Mouse (Mus musculus) CH12.LX (cell line): ENCODE results near the gene Myo18a. TPM values are rescaled to one million over a fixed set of nuclear protein-coding genes. Genes with fewer than 3 reads are reported as not detected.
"Not testable (repeated sequence)": the region's sequence is repeated elsewhere in the genome, so short reads cannot be mapped to it uniquely, and the experiment has no call there.

Experiments used
- DNase-seq: peaks from one replicate; pipeline ENCODE4 v3.0.0-alpha.2; 2013; ENCODE audit errors: extremely low read depth
- H3K27ac ChIP-seq: 2 replicates; pipeline ENCODE4 v1.5.1; 2012; ENCODE audit warnings: low read depth, mild to moderate bottlenecking, control low read depth, moderate library complexity; ENCODE audit not compliant: insufficient read depth
- H3K27me3 ChIP-seq: replicated peaks from 2 replicates; pipeline ENCODE3; 2012; ENCODE audit warnings: inconsistent platforms
- H3K36me3 ChIP-seq, 2 experiments: replicated peaks in 1 of 2; 2 replicates each; pipeline versions ENCODE3 to v1.6.1; 2012; ENCODE audit warnings: inconsistent platforms in 1 of 2, low read length in 1 of 2, mild to moderate bottlenecking in 1 of 2, mixed read lengths in 1 of 2, moderate library complexity in 1 of 2; ENCODE audit not compliant: control insufficient read depth in 1 of 2, insufficient read depth in 1 of 2
- H3K4me1 ChIP-seq, 2 experiments: 2 replicates each; pipeline ENCODE4 v1.6.1; 2012; ENCODE audit warnings: inconsistent platforms in 1 of 2, moderate library complexity in 1 of 2; ENCODE audit not compliant: insufficient read depth in 2 of 2, control insufficient read depth in 1 of 2
- H3K4me2 ChIP-seq: 2 replicates; pipeline ENCODE4 v1.6.1; 2012; ENCODE audit warnings: low read depth, mild to moderate bottlenecking, control low read depth; ENCODE audit not compliant: poor library complexity, insufficient read depth, severe bottlenecking
- H3K4me3 ChIP-seq, 3 experiments: fragments of 150-350 bp in 1 of 3; sonication (generic) in 1 of 3; replicated peaks in 1 of 3; 2 replicates each; pipeline versions ENCODE3 to v1.5.1; 2011 to 2012; ENCODE audit warnings: low read depth in 2 of 3, low read length in 2 of 3, mild to moderate bottlenecking in 2 of 3, moderate library complexity in 2 of 3, control low read depth in 1 of 3, improper control_type of control experiment in 1 of 3, inconsistent platforms in 1 of 3, mixed read lengths in 1 of 3; ENCODE audit not compliant: poor library complexity in 1 of 3
- H3K79me2 ChIP-seq: replicated peaks from 2 replicates; pipeline ENCODE4 v1.6.1; 2012; ENCODE audit warnings: mild to moderate bottlenecking, moderate library complexity; ENCODE audit not compliant: control insufficient read depth, poor library complexity, insufficient read depth, severe bottlenecking; ENCODE audit errors: extremely low read depth
- H3K9ac ChIP-seq: 2 replicates; pipeline ENCODE4 v1.6.1; 2012; ENCODE audit warnings: low read depth, mild to moderate bottlenecking, control low read depth, moderate library complexity; ENCODE audit not compliant: insufficient read depth
- H3K9me3 ChIP-seq: replicated peaks from 2 replicates; pipeline ENCODE3; 2012; ENCODE audit warnings: low read length, inconsistent platforms, mixed read lengths
- CTCF ChIP-seq, 2 experiments: IDR thresholded peaks in 1 of 2; conservative IDR thresholded peaks in 1 of 2; 2 replicates each; pipeline ENCODE4 v1.5.1; 2011 to 2012; ENCODE audit warnings: low read depth in 2 of 2, low read length in 2 of 2, improper control_type of control experiment in 1 of 2, inconsistent platforms in 1 of 2, mild to moderate bottlenecking in 1 of 2, moderate library complexity in 1 of 2
- E2F4 ChIP-seq: IDR thresholded peaks from 2 replicates; pipeline ENCODE4 v1.6.1; 2011; ENCODE audit warnings: low read depth, low read length, improper control_type of control experiment; ENCODE audit not compliant: insufficient replicate concordance
- ETS1 ChIP-seq: conservative IDR thresholded peaks from 2 replicates; pipeline ENCODE4 v1.6.1; 2012; ENCODE audit warnings: low read depth, mild to moderate bottlenecking, inconsistent platforms, low read length, improper control_type of control experiment, moderate library complexity
- GABPA ChIP-seq: IDR thresholded peaks from 2 replicates; pipeline ENCODE4 v1.6.1; 2012; ENCODE audit warnings: low read depth, low read length, improper control_type of control experiment, inconsistent platforms; ENCODE audit not compliant: insufficient replicate concordance
- JUND ChIP-seq: conservative IDR thresholded peaks from 2 replicates; pipeline ENCODE4 v1.6.1; 2011; ENCODE audit warnings: low read depth, low read length, improper control_type of control experiment
- KAT2A ChIP-seq: IDR thresholded peaks from 2 replicates; pipeline ENCODE4 v1.6.1; 2012; ENCODE audit warnings: low read length, improper control_type of control experiment, inconsistent platforms; ENCODE audit not compliant: insufficient replicate concordance
- MAFK ChIP-seq: IDR thresholded peaks from 2 replicates; pipeline ENCODE4 v1.6.1; 2011; ENCODE audit warnings: low read length, improper control_type of control experiment; ENCODE audit not compliant: insufficient replicate concordance
- MAX ChIP-seq: IDR thresholded peaks from 2 replicates; pipeline ENCODE4 v1.6.1; 2011; ENCODE audit warnings: low read length, improper control_type of control experiment
- MAZ ChIP-seq: IDR thresholded peaks from 2 replicates; pipeline ENCODE4 v1.6.1; 2012; ENCODE audit warnings: low read depth, mild to moderate bottlenecking, inconsistent platforms, low read length, improper control_type of control experiment, moderate library complexity
- MEF2A ChIP-seq: IDR thresholded peaks from 2 replicates; pipeline ENCODE4 v1.6.1; 2014; ENCODE audit warnings: low read depth, mild to moderate bottlenecking, inconsistent platforms, low read length, improper control_type of control experiment, borderline replicate concordance
- MYC ChIP-seq: IDR thresholded peaks from 2 replicates; pipeline ENCODE4 v1.6.1; 2011; ENCODE audit warnings: low read depth, mild to moderate bottlenecking, improper control_type of control experiment, low read length
- NELFE ChIP-seq: IDR thresholded peaks from 2 replicates; pipeline ENCODE4 v1.6.1; 2011; ENCODE audit warnings: low read depth, low read length, improper control_type of control experiment
- NRF1 ChIP-seq: IDR thresholded peaks from 2 replicates; pipeline ENCODE4 v1.6.1; 2014; ENCODE audit warnings: low read depth, mild to moderate bottlenecking, inconsistent platforms, low read length, improper control_type of control experiment, moderate library complexity
- PAX5 ChIP-seq: IDR thresholded peaks from 2 replicates; pipeline ENCODE4 v1.6.1; 2012; ENCODE audit warnings: low read length, inconsistent platforms, mixed read lengths
- POLR2AphosphoS2 ChIP-seq: IDR thresholded peaks from 2 replicates; pipeline ENCODE4 v1.6.1; 2011; ENCODE audit warnings: low read depth, low read length, improper control_type of control experiment
- RCOR1 ChIP-seq: conservative IDR thresholded peaks from 2 replicates; pipeline ENCODE4 v1.6.1; 2012; ENCODE audit warnings: low read depth, mild to moderate bottlenecking, inconsistent platforms, low read length, improper control_type of control experiment
- SMC3 ChIP-seq: IDR thresholded peaks from 2 replicates; pipeline ENCODE4 v1.6.1; 2011; ENCODE audit warnings: low read depth, low read length, improper control_type of control experiment
- TBP ChIP-seq: conservative IDR thresholded peaks from 2 replicates; pipeline ENCODE4 v1.6.1; 2011; ENCODE audit warnings: low read depth, low read length, improper control_type of control experiment
- TCF12 ChIP-seq: IDR thresholded peaks from 2 replicates; pipeline ENCODE4 v1.6.1; 2014; ENCODE audit warnings: low read depth, mild to moderate bottlenecking, inconsistent platforms, low read length, improper control_type of control experiment
- UBTF ChIP-seq: IDR thresholded peaks from 2 replicates; pipeline ENCODE4 v1.6.1; 2012; ENCODE audit warnings: low read depth, mild to moderate bottlenecking, inconsistent platforms, low read length, improper control_type of control experiment, moderate library complexity
- USF1 ChIP-seq: IDR thresholded peaks from 2 replicates; pipeline ENCODE4 v1.6.1; 2014; ENCODE audit warnings: low read depth, mild to moderate bottlenecking, inconsistent platforms, low read length, improper control_type of control experiment
- USF2 ChIP-seq: conservative IDR thresholded peaks from 2 replicates; pipeline ENCODE4 v1.6.1; 2011; ENCODE audit warnings: low read depth, low read length, improper control_type of control experiment
- ZNF384 ChIP-seq: IDR thresholded peaks from 2 replicates; pipeline ENCODE4 v1.6.1; 2012; ENCODE audit warnings: low read depth, low read length, improper control_type of control experiment, inconsistent platforms
- dilution Hi-C: fragments of 300-500 bp; cut with MboI; formaldehyde crosslinking; loops from 2 replicates; pipeline ENCODE4 v1.14.3; 2020; ENCODE audit warnings: low sequenced_read_pairs; ENCODE audit not compliant: extremely low pct_unique_long_range_greater_than_20kb, extremely low pct_ligation_motif_present
- in situ Hi-C: fragments of 300-500 bp; cut with MboI; formaldehyde crosslinking; loops from 3 replicates; pipeline ENCODE4 v1.14.3; 2019; ENCODE audit warnings: low sequenced_read_pairs, low pct_ligation_motif_present, low pct_unique_long_range_greater_than_20kb, mixed read lengths
- polyA plus RNA-seq: library from polyadenylated mRNA; unstranded; fragments of >175 nt; gene quantifications from 2 replicates; pipeline ENCODE4 v1.2.1, GENCODE M21; 2012; ENCODE audit warnings: low read depth; ENCODE audit not compliant: insufficient read length
- total RNA-seq, 2 experiments: library from RNA; depleted of rRNA; stranded (reverse); fragments of 300-350 nt in 1 of 2; fragments of >200 nt in 1 of 2; gene quantifications; 2 replicates each; pipeline ENCODE4 v1.2.3; 2012 to 2014

Gene Myo18a
- total and polyA plus RNA-seq, 3 experiments, result 6.3 to 24.8 (median 16.8) TPM

GRCm38 (mm10) chr11:77746652-77747051, 16.4 kb upstream of the Myo18a start:
- Histone ChIP-seq H3K79me2 (no peaks in the 10 kb centered on the region), H3K4me2 (no peak overlapping the region), H3K36me3 (no peaks in the 10 kb centered on the region), H3K27ac (no peak overlapping the region), H3K9me3 (no peaks in the 10 kb centered on the region), H3K4me1 (0 out of 4 replicates have a peak, but pooled peaks cover 0 to 3% of the 10 kb centered on the region in 2 experiments), H3K4me3 (no peak overlapping the region)
- in situ Hi-C loops, result loop anchor here (5.0 kb wide), 1 partner anchor 41 kb away; the partner anchor contains the start of gene Gm10277
- dilution Hi-C loops, result no loop called here
- no peak for DNase-seq
- no peak for TF ChIP-seq POLR2AphosphoS2
- no peak for TF ChIP-seq MAZ
- no peak for TF ChIP-seq PAX5
- no peak for TF ChIP-seq MEF2A
- no peak for TF ChIP-seq TCF12
- no peak for TF ChIP-seq NRF1
- no peak for TF ChIP-seq USF1
- TF ChIP-seq MYC, result no peak
- no peak for TF ChIP-seq KAT2A
- no peak for TF ChIP-seq TBP
- no peak for TF ChIP-seq GABPA
- no peak for TF ChIP-seq USF2
- TF ChIP-seq, all 38 proteins: peak for 0
- Histone ChIP-seq H3K27me3 (no peaks in the 10 kb centered on the region), H3K9ac (no peak overlapping the region)

GRCm38 (mm10) chr11:77747103-77747502, 15.9 kb upstream of the Myo18a start:
- H3K4me1 ChIP-seq, H3K27me3 ChIP-seq, H3K9ac ChIP-seq, DNase-seq, H3K36me3 ChIP-seq, H3K4me3 ChIP-seq, H3K9me3 ChIP-seq, H3K4me2 ChIP-seq, H3K79me2 ChIP-seq, H3K27ac ChIP-seq, dilution Hi-C loops: not testable (repeated sequence)
- in situ Hi-C loops, result loop anchor here (5.0 kb wide), 1 partner anchor 40 kb away; the partner anchor contains the start of gene Gm10277
- 0 out of 4 replicates have a peak, but pooled peaks of 1 of the 2 experiments have one; percentile 1 for TF ChIP-seq CTCF (conservative IDR thresholded peaks at IDR 0.05 in 1 of 2, IDR thresholded peaks at IDR 0.05 in 1 of 2; ENCODE audit: low read depth in 2 of 2, low read length in 2 of 2)

DNA sequence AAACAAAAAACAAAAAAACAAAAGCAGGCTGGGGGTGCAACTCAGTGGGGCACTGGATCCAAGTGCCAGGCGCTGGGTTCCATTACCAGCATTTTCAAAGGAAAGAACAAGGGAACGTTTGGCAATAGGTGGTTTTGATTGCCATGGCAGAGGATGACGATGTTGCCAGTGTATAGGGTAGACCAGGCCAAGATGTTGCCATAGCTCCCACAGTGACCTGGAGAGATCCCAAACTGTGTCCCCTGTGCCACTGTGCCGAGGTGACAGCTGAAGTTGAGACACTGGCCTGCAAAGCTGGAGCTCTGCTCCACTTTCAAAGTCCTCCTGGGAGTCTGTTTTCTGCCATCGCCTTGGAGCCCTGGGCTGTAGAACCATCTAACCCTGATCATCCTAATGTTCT, 14.1 kb upstream of the Myo18a start:
- TF ChIP-seq JUND (no peak), USF2 (no peak), ZNF384 (no peak), E2F4 (no peak), MEF2A (no peak), POLR2AphosphoS2 (no peak), CTCF (conservative IDR thresholded peaks at IDR 0.05 in 1 of 2, IDR thresholded peaks at IDR 0.05 in 1 of 2; ENCODE audit: low read depth in 2 of 2, low read length in 2 of 2) (no peak), SMC3 (no peak), ETS1 (no peak), PAX5 (no peak), GABPA (no peak), MAFK (no peak), UBTF (no peak), RCOR1 (no peak), TBP (no peak), KAT2A (no peak), MAX (no peak), NELFE (no peak)
- TF ChIP-seq, all 38 proteins: peak for 0
- H3K4me2 ChIP-seq, result no peak overlapping the region
- in situ Hi-C loops (loop anchor here (5.0 kb wide), 1 partner anchor 38 kb away; the partner anchor contains the start of gene Gm10277), dilution Hi-C loops (no loop called here)
- H3K27ac ChIP-seq, result no peak overlapping the region
- no peaks in the 10 kb centered on the region for H3K79me2 ChIP-seq
- no peak overlapping the region for H3K4me3 ChIP-seq
- no peaks in the 10 kb centered on the region for H3K9me3 ChIP-seq
- no peak overlapping the region for H3K9ac ChIP-seq
- H3K4me1 ChIP-seq, result 0 out of 4 replicates have a peak, but pooled peaks cover 0 to 2% of the 10 kb centered on the region in 2 experiments
- no peaks in the 10 kb centered on the region for H3K27me3 ChIP-seq
- no peaks in the 10 kb centered on the region for H3K36me3 ChIP-seq
- DNase-seq, result no peak
